Mouse (Mus musculus) adrenal gland, postnatal 14 days (tissue): ENCODE measurements around the gene Tomm40l. TPM values are rescaled to one million over a fixed set of nuclear protein-coding genes. Genes with fewer than 3 reads are reported as not detected.

ENCODE experiments used
- DNase-seq: peaks from one replicate; pipeline ENCODE4 v3.0.0; 2021; ENCODE audit warnings: mixed read lengths
- total RNA-seq: library from RNA; stranded (reverse); gene quantifications from 2 replicates; pipeline ENCODE4 v1.2.3, GENCODE M21; 2021

Tomm40l gene
- total RNA-seq, 1 experiment from 2014 or later: 52.7 TPM

DNA sequence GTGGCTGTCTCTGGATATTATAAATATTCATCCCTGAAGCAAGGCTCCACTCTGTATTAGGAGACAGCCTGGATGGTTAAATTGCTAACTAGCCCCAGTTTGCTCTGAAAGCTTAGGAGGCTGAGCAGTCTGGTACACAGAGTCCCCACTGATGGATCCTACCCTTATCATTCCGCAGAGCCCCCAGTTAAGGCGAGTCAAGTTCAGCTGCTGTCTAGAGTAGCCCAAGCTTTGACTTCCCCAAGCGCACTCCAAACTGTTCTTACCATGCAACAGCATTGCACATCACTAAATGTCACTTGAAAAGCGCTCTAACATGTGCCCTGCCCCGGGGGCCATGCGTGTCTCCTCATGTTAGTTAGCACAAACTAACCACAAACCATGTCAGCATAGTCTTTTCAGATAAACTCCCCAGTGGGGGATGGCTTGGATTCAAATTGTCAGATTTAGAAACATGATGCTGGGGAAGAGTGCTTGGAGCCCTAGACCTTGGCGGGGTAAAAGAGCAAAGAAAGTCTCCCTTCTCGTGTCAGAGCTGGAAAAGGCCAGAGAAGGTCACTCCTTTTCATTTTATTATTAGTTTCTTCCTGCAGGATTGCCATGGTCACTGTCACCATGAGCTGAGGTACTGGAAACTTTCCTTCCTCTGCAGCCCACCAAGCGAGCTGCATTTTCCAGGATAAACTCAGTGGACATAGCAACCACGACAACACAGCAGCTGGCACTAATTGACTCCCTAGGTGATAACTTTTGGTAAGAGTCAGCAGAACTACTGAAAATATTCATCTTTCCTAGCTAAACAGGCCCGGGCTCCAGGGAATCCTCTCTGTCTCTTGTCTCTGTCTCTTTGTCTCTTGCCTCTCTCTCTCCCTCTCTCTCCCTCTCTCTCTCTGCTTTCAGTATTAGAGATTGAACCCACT, 28.1 kb downstream of the Tomm40l start:
- DNase-seq: no peak

DNA sequence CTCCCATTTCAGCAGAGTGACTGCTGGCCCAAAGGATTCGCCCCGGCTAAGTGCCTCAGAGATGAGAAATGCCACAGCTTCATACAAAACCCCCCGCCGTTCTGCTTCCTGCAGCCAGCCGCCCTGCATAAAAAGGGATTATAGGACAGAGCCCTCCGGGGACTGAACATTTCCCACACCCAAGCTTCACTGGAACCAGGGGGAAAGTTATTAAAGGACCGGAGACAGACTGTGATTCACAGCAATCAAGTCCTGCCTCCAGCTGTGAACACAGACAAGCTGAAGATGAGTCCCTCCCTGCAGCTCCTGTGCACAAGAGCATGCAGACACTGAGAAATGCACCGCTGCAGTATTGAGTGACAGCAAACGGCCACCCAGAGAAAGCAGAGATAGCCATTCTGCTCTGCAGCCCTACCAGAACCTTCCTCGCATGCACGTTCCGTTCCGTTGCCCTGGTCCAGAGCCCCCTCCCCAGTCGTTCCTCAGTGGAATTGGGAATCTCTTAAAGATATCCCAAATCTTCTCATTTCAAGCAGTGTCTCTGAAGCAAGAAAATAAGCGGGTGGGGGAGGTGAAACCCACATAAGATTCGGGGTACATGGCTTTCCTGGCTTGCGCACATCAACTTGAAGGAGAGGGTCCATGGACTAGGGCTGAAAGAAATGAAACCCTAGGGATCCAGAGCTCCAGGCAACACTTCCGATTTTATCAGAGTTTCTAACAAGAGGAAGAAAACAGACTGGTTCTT, 29.0 kb downstream of the Tomm40l start:
- no peak for DNase-seq

GRCm38 (mm10) chr1:171192283-171192682, 30.0 kb downstream of the Tomm40l start:
- DNase-seq: no peak

DNA sequence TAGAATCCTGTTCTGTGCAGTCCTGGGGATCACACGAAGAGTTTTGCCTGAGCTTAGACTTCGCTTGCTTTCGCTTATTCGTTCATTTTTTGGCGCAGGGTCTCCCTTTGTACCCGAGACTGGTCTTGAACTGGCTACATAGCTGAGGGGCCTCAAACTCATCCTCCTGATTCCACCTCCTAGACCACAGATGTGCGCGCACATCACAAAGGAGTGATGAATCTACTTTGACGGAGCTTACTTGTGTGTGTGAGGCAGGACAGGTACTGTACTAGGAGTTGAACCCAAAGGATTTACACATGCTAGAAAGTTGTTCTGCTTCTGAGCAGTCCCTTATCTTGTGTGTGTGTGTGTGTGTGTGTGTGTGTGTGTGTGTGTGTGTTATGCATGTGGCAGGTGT, 31.5 kb downstream of the Tomm40l start:
- no peak for DNase-seq

GRCm38 (mm10) chr1:171189476-171190114, 32.7 kb downstream of the Tomm40l start:
- DNase-seq: no peak

GRCm38 (mm10) chr1:171189046-171189445, 33.3 kb downstream of the Tomm40l start:
- DNase-seq: no peak

GRCm38 (mm10) chr1:171187851-171188700, 34.2 kb downstream of the Tomm40l start:
- DNase-seq: no peak

GRCm38 (mm10) chr1:171185655-171186054, 36.7 kb downstream of the Tomm40l start:
- no peak for DNase-seq

DNA sequence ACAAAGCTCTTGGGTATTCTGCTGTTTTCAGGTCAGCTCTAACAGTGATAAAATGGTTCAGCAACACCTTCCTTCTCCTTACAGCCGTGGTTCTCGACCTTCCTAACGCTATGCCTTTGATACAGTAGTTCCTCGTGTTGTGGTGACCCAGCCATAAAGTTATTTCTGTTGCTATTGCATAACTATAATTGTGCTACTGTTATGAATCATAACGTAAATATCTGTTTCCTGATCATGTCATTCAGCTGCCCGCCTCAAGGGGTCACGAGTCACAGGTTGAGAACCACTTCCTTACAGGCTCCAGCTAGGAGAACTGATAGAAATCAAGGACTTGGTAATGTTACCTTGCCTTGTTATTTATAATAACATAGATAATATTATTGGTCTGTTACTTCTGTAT, 38.0 kb downstream of the Tomm40l start:
- DNase-seq: peak; percentile 62

DNA sequence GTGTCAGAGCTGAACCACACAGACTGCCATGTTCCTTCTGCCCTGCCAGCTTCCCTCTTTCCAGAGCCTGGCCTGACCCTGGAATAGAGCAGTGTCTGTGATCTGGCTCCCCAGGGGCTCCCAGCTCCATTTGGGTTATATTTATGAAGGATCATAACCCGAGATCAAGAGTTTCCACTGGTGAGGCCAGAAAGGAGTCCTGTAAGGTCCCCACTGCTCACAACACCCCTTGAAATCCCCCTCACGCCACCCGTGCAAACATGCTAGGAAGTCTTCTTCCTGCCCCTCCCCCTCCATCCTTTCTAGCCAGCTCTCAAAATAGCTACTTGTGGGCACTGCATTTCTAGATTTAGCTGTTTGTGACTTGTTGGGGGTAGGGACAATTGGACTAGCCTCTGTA, 38.7 kb downstream of the Tomm40l start:
- peak; percentile 45 for DNase-seq

- no peak for DNase-seq
Observed at GRCm38 (mm10) chr1:171183025-171183424, 39.3 kb downstream of the Tomm40l start.

GRCm38 (mm10) chr1:171179487-171180171, 42.7 kb downstream of the Tomm40l start:
- no peak for DNase-seq

DNA sequence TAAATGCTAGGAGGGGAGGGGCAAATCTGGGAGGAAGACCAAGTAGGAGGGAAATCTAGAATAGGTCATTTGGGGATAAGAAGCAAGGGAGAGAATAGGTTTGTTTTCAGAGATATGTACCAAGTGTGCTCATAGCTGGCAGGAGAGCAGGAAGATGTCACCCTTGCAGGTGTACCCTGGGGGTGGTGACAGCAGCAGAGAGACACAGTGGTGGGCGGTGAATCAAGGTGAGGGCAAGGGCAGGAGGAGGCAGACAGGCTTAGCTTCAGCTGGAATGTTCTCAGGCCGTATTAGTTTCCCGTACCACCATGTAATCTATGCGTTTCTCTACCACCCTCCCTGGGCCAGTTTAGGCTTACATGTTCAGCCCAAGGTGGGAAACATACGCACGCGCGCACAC, 49.5 kb downstream of the Tomm40l start:
- DNase-seq: no peak

- no peak for DNase-seq
Observed at GRCm38 (mm10) chr1:171171138-171171537, 51.2 kb downstream of the Tomm40l start.

GRCm38 (mm10) chr1:171169913-171170312, 52.4 kb downstream of the Tomm40l start:
- DNase-seq: no peak

DNA sequence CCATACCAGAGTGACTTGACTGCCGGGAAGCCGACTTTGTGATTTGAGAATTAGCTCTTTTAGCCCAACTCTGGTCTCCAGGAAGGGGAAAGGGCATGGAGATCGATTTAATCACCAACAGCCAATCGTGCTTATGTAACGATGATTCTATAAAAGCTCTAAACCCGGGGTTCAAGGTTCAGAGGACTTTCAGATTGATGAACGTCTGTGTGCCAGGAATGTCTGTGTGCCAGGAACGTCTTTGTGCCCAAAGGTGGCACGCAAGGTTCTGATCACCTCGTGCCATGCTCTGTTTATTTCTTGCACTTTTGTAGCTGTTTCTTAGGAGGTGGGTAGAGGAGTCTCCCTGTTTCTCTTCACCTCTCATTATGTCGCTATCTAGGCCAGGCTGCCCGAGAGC, 53.4 kb downstream of the Tomm40l start:
- no peak for DNase-seq

Other genes with a start within 250 kb of the Tomm40l start
- 7.9 and 9.2 TPM in 2 replicates for gene Fcgr2b, start 246.0 kb downstream of the Tomm40l start, total RNA-seq
- gene Fcgr4, start 203.6 kb downstream of the Tomm40l start, total RNA-seq: 0.49 and 0.89 TPM in 2 replicates
- gene Fcgr3, start 157.6 kb downstream of the Tomm40l start, total RNA-seq: 8.1 and 10.3 TPM in 2 replicates
- gene Cfap126, start 108.6 kb downstream of the Tomm40l start, total RNA-seq: 0.71 and 1.9 TPM in 2 replicates
- 733 and 773 TPM in 2 replicates for gene Sdhc, start 71.9 kb downstream of the Tomm40l start, total RNA-seq
- gene Mpz, start 71.8 kb downstream of the Tomm40l start, total RNA-seq: 1.5 and 3.2 TPM in 2 replicates
- gene Pcp4l1, start 26.2 kb downstream of the Tomm40l start, total RNA-seq: 37.7 and 40.5 TPM in 2 replicates
- 0.83 and 12.4 TPM in 2 replicates for gene Nr1i3, start 8.5 kb downstream of the Tomm40l start, total RNA-seq
- 80.2 and 1,683 TPM in 2 replicates for gene Apoa2, start 2.5 kb upstream of the Tomm40l start, total RNA-seq
- gene Fcer1g, start 11.9 kb upstream of the Tomm40l start, total RNA-seq: 13.4 and 18.8 TPM in 2 replicates
- 3.1 and 3.4 TPM in 2 replicates for gene Adamts4, start 27.9 kb upstream of the Tomm40l start, total RNA-seq
- 875 and 896 TPM in 2 replicates for gene Ndufs2, start 28.9 kb upstream of the Tomm40l start, total RNA-seq
- 31.1 and 34.1 TPM in 2 replicates for gene B4galt3, start 47.8 kb upstream of the Tomm40l start, total RNA-seq
- gene Ppox, start 58.7 kb upstream of the Tomm40l start, total RNA-seq: 34.8 and 38.1 TPM in 2 replicates
- 36.5 and 37.2 TPM in 2 replicates for gene Usp21, start 65.5 kb upstream of the Tomm40l start, total RNA-seq
- 128 and 133 TPM in 2 replicates for gene Ufc1, start 72.5 kb upstream of the Tomm40l start, total RNA-seq
- 33.7 and 36.1 TPM in 2 replicates for gene Dedd, start 106.6 kb upstream of the Tomm40l start, total RNA-seq
- gene Nit1, start 123.1 kb upstream of the Tomm40l start, total RNA-seq: 62.1 and 62.8 TPM in 2 replicates
- 140 and 148 TPM in 2 replicates for gene Pfdn2, start 123.2 kb upstream of the Tomm40l start, total RNA-seq
- 3.1 and 5.1 TPM in 2 replicates for gene Klhdc9, start 138.3 kb upstream of the Tomm40l start, total RNA-seq
- 0.11 TPM in 2 replicates for gene Nectin4, start 147.6 kb upstream of the Tomm40l start, total RNA-seq
- 3.4 and 13.3 TPM in 2 replicates for gene Arhgap30, start 166.4 kb upstream of the Tomm40l start, total RNA-seq
- 49.6 and 69.1 TPM in 2 replicates for gene Usf1, start 188.8 kb upstream of the Tomm40l start, total RNA-seq
- gene Tstd1, start 196.4 kb upstream of the Tomm40l start, total RNA-seq: 2.6 and 11.3 TPM in 2 replicates
- 59.6 and 66.3 TPM in 2 replicates for gene F11r, start 215.0 kb upstream of the Tomm40l start, total RNA-seq